Mouse (Mus musculus): ENCODE results near the gene Kcnj8.

DNA sequence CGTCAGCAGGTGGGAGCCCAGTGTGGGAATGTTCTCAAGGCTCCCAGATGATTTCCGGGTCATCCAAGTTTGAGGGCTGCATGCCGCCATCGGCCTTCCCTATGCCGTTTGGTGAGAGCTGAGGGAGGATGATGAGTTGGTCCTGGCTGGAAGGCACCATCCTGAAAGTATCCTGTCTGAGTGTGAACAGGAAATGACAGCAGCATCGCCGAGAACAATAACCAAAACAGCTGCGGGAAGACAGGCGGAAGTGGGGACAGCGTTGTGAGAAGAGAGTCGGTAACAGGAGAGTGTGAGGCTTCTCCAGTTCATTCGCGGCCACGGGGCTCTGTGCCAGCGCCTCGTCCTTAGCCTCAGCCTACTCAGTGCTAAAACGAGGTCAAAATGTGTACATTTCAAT, 32.9 kb downstream of the Kcnj8 start:
- no peak for TF ChIP-seq GATA1 (IDR thresholded peaks at IDR 0.05; ENCODE audit: borderline replicate concordance, low read length)
- TF ChIP-seq FLI1 (IDR thresholded peaks at IDR 0.05; ENCODE audit: low read length) = no peak
